Mouse (Mus musculus): ENCODE results near the gene Pip5k1c. TPM values are rescaled to one million over a fixed set of nuclear protein-coding genes. Genes with fewer than 3 reads are reported as not detected.

Gene Pip5k1c
- total RNA-seq, 1 experiment = 27.3 TPM

- Histone ChIP-seq H3K36me3 (ENCODE audit: control insufficient read depth, insufficient read depth, low read length, poor library complexity, severe bottlenecking) (peaks cover 30% of the 10 kb centered on the region), H3K9me3 (ENCODE audit: control insufficient read depth, insufficient read depth, low read depth, low read length) (no peaks in the 10 kb centered on the region), H3K9ac (ENCODE audit: insufficient read depth, low read depth, low read length, poor library complexity, severe bottlenecking) (no peak overlapping the region), H3K4me3 (ENCODE audit: insufficient read depth in 1 of 2, low read depth in 1 of 2, low read length in 2 of 2, poor library complexity in 1 of 2, severe bottlenecking in 1 of 2) (no peak overlapping the region), H3K27ac (ENCODE audit: insufficient read depth, low read depth, low read length, poor library complexity, severe bottlenecking) (no peak overlapping the region), H3K4me1 (ENCODE audit: control insufficient read depth in 2 of 2, insufficient read depth in 2 of 2, low read length in 2 of 2, poor library complexity in 1 of 2) (peaks cover 0 to 18% of the 10 kb centered on the region in 2 experiments; a peak in 1 of 4 replicates)
- in situ Hi-C loops (cut with MboI; ENCODE audit: low sequenced_read_pairs in 2 of 2, unreplicated experiment in 2 of 2) = no loop called here
- TF ChIP-seq MAFK (IDR thresholded peaks at IDR 0.05; ENCODE audit: insufficient read depth, low read depth, low read length) (no peak), CHD2 (IDR thresholded peaks at IDR 0.05; ENCODE audit: low read depth, low read length) (no peak), ZNF384 (IDR thresholded peaks at IDR 0.05; ENCODE audit: low read depth, low read length) (no peak), ZC3H11A (IDR thresholded peaks at IDR 0.05; ENCODE audit: borderline replicate concordance, low read depth, low read length) (no peak), HCFC1 (IDR thresholded peaks at IDR 0.05; ENCODE audit: borderline replicate concordance, insufficient read depth, low read length) (no peak)
- DNase-seq (ENCODE audit: low read depth, low spot score) = no peak
These were observed 11.0 kb downstream of the Pip5k1c start for GRCm38 (mm10) chr10:81303761-81304160.

- no peak overlapping the region for H3K9ac ChIP-seq (ENCODE audit: insufficient read depth, low read depth, low read length, poor library complexity, severe bottlenecking)
- TF ChIP-seq ZNF384 (IDR thresholded peaks at IDR 0.05; ENCODE audit: low read depth, low read length) (no peak), CHD2 (IDR thresholded peaks at IDR 0.05; ENCODE audit: low read depth, low read length) (no peak), ZC3H11A (IDR thresholded peaks at IDR 0.05; ENCODE audit: borderline replicate concordance, low read depth, low read length) (no peak), MAFK (IDR thresholded peaks at IDR 0.05; ENCODE audit: insufficient read depth, low read depth, low read length) (no peak)
- H3K4me3 ChIP-seq (ENCODE audit: insufficient read depth in 1 of 2, low read depth in 1 of 2, low read length in 2 of 2, poor library complexity in 1 of 2, severe bottlenecking in 1 of 2) = no peak overlapping the region
- H3K4me1 ChIP-seq (ENCODE audit: control insufficient read depth in 2 of 2, insufficient read depth in 2 of 2, low read length in 2 of 2, poor library complexity in 1 of 2) = peaks cover 0 to 19% of the 10 kb centered on the region in 2 experiments; a peak in 1 of 4 replicates
- in situ Hi-C loops (cut with MboI; ENCODE audit: low sequenced_read_pairs in 2 of 2, unreplicated experiment in 2 of 2) = no loop called here
- DNase-seq (ENCODE audit: low read depth, low spot score) = no peak
- no peaks in the 10 kb centered on the region for H3K9me3 ChIP-seq (ENCODE audit: control insufficient read depth, insufficient read depth, low read depth, low read length)
- H3K36me3 ChIP-seq (ENCODE audit: control insufficient read depth, insufficient read depth, low read length, poor library complexity, severe bottlenecking) = peaks cover 35% of the 10 kb centered on the region
- no peak overlapping the region for H3K27ac ChIP-seq (ENCODE audit: insufficient read depth, low read depth, low read length, poor library complexity, severe bottlenecking)
These were observed 12.0 kb downstream of the Pip5k1c start for GRCm38 (mm10) chr10:81304597-81305238.

DNA sequence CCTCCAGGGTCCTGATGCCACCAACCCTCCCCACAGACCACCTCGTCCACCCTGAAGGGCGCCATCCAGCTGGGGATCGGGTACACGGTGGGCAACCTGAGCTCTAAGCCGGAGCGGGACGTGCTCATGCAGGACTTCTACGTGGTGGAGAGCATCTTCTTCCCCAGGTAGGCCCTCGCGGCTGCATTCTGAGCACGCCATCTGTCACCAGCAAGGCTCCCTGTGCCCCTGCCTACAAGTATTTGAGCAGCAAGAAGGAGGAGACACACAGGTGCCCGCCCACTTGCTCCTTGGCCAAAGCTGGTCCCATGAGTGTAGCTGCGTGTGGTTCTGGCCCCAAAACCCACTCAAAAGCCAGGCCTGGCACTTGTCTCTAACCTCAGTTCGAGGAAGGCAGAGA, 12.9 kb downstream of the Pip5k1c start:
- in situ Hi-C loops (cut with MboI; ENCODE audit: low sequenced_read_pairs in 2 of 2, unreplicated experiment in 2 of 2) = no loop called here
- Histone ChIP-seq H3K4me3 (ENCODE audit: insufficient read depth in 1 of 2, low read depth in 1 of 2, low read length in 2 of 2, poor library complexity in 1 of 2, severe bottlenecking in 1 of 2) (no peak overlapping the region), H3K9ac (ENCODE audit: insufficient read depth, low read depth, low read length, poor library complexity, severe bottlenecking) (no peak overlapping the region), H3K9me3 (ENCODE audit: control insufficient read depth, insufficient read depth, low read depth, low read length) (no peaks in the 10 kb centered on the region), H3K27ac (ENCODE audit: insufficient read depth, low read depth, low read length, poor library complexity, severe bottlenecking) (no peak overlapping the region), H3K36me3 (ENCODE audit: control insufficient read depth, insufficient read depth, low read length, poor library complexity, severe bottlenecking) (peaks cover 39% of the 10 kb centered on the region), H3K4me1 (ENCODE audit: control insufficient read depth in 2 of 2, insufficient read depth in 2 of 2, low read length in 2 of 2, poor library complexity in 1 of 2) (peaks cover 0 to 19% of the 10 kb centered on the region in 2 experiments; a peak in 1 of 4 replicates)
- TF ChIP-seq CHD2 (IDR thresholded peaks at IDR 0.05; ENCODE audit: low read depth, low read length) = no peak
- no peak for TF ChIP-seq HCFC1 (IDR thresholded peaks at IDR 0.05; ENCODE audit: borderline replicate concordance, insufficient read depth, low read length)
- no peak for TF ChIP-seq MAFK (IDR thresholded peaks at IDR 0.05; ENCODE audit: insufficient read depth, low read depth, low read length)
- no peak for TF ChIP-seq ZNF384 (IDR thresholded peaks at IDR 0.05; ENCODE audit: low read depth, low read length)
- no peak for TF ChIP-seq ZC3H11A (IDR thresholded peaks at IDR 0.05; ENCODE audit: borderline replicate concordance, low read depth, low read length)
- no peak for DNase-seq (ENCODE audit: low read depth, low spot score)

GRCm38 (mm10) chr10:81306173-81306668, 13.5 kb downstream of the Pip5k1c start:
- Histone ChIP-seq H3K9me3 (ENCODE audit: control insufficient read depth, insufficient read depth, low read depth, low read length) (no peaks in the 10 kb centered on the region), H3K36me3 (ENCODE audit: control insufficient read depth, insufficient read depth, low read length, poor library complexity, severe bottlenecking) (peaks cover 42% of the 10 kb centered on the region), H3K4me1 (ENCODE audit: control insufficient read depth in 2 of 2, insufficient read depth in 2 of 2, low read length in 2 of 2, poor library complexity in 1 of 2) (peaks cover 0 to 18% of the 10 kb centered on the region in 2 experiments; a peak in 1 of 4 replicates), H3K4me3 (ENCODE audit: insufficient read depth in 1 of 2, low read depth in 1 of 2, low read length in 2 of 2, poor library complexity in 1 of 2, severe bottlenecking in 1 of 2) (no peak overlapping the region), H3K9ac (ENCODE audit: insufficient read depth, low read depth, low read length, poor library complexity, severe bottlenecking) (no peak overlapping the region), H3K27ac (ENCODE audit: insufficient read depth, low read depth, low read length, poor library complexity, severe bottlenecking) (no peak overlapping the region)
- in situ Hi-C loops (cut with MboI; ENCODE audit: low sequenced_read_pairs in 2 of 2, unreplicated experiment in 2 of 2) = no loop called here
- DNase-seq (ENCODE audit: low read depth, low spot score) = no peak
- no peak for TF ChIP-seq HCFC1 (IDR thresholded peaks at IDR 0.05; ENCODE audit: borderline replicate concordance, insufficient read depth, low read length)
